Mouse (Mus musculus) E14TG2a.4 (cell line): ENCODE data around the gene Rhoh.
A peak's percentile ranks its signal among the peaks of the same experiment; 100 is the strongest.

Experiments
- CTCF ChIP-seq: conservative IDR thresholded peaks from 2 replicates; pipeline ENCODE4 v1.5.1; 2014; ENCODE audit warnings: low read length
- NANOG ChIP-seq: IDR thresholded peaks from 2 replicates; pipeline ENCODE4 v1.6.1; 2014; ENCODE audit warnings: borderline replicate concordance, low read length, mixed read lengths

- TF ChIP-seq NANOG (no peak), CTCF (peak; percentile 62)
These were observed 37.3 kb upstream of the Rhoh start for GRCm38 (mm10) chr5:65823601-65824133.
